Mouse (Mus musculus): ENCODE results near the gene Pip4k2c.

GRCm38 (mm10) chr10:127250810-127251209 lies 39.4 kb upstream of the Pip4k2c start:
- TF ChIP-seq POLR2A (IDR thresholded peaks at IDR 0.05; ENCODE audit: low read depth, low read length) (no peak), CTCF (IDR thresholded peaks at IDR 0.05; ENCODE audit: extremely low read depth, insufficient read length, insufficient replicate concordance, low read depth, low read length) (no peak)

All from small intestine, adult 2 months (tissue).